Mouse (Mus musculus): ENCODE data around the gene Recql5.
A peak's percentile ranks its signal among the peaks of the same experiment; 100 is the strongest.

Recql5 gene

DNA sequence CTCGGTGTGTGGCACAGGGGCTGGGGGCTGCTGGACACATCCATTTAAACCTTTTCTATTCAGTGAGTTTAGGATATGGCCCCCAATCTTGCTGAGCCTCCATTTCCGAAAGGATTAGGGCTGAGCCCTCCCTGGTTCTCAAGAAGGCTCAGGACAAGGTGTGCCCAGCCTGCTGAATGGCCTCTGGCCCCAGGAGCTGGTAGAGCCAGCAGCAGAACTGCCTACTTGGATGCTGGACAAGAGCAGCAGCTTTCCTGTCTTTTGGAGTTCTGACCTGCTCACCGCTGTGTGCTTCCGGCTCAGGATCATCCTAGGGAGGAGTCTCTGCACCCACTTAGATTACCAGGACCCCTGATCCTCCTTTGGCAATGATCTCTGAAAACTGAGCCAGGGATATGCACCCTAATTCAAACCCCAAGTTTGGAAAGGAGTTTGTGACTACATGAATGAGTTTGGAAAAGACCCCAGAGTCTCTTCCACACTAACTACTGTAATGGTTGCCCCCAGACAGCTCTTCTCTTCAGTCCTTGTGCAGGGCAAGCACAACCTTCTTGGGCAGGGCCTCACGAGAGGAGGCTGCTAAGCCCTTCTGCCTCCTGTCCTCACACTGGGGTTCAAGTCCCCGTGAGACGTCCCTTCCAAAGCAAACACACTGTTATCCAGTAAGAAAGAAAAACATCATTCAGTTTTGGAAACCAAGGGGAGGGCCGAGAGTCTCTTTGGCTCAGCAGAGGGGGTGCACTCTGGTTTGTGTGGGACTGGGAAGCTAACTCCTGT, 32.5 kb downstream of the Recql5 start:
- no peak for DNase-seq

DNA sequence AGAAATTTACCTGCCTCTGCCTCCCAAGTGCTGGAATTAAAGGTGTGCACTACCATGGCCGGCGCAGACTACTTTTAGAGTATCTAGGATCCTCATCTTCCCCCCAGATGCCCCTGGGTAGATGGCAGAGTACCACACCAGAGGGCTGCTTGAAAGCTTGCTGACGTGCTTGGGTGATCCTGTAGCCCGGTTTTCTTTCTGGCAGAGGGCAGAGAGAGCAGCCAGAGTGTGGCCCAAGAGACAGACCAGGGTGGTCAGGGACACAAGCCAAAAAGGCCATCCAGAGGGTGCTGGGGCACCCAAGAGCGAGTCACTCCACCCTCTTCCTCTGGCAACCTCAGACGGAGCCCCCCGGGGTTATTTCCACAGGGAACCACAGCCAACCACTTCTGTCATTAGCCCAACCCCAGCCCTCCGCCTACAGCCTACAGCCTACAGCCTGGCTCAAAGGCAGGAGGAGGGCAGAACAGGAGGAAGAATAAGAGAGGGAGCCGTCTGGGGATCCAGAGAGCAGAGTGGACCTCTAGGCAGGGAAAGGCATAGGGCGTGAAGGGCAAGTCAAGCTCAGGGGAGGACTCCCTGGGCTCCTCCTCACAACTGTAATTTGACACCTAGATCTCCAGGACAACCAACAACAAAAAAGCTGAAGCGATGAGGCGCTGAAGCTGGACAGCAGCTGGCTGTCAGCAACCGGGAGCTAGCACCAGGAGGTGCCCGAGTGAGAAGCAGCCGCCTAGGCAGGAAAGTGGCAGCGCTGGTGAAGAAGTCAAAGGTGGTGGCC, 33.6 kb downstream of the Recql5 start, which contains the start of gene Smim5:
Gene Smim5 (plus strand): TSS at position 481 of the 781 bp plus-strand sequence.
- no peak for DNase-seq

DNA sequence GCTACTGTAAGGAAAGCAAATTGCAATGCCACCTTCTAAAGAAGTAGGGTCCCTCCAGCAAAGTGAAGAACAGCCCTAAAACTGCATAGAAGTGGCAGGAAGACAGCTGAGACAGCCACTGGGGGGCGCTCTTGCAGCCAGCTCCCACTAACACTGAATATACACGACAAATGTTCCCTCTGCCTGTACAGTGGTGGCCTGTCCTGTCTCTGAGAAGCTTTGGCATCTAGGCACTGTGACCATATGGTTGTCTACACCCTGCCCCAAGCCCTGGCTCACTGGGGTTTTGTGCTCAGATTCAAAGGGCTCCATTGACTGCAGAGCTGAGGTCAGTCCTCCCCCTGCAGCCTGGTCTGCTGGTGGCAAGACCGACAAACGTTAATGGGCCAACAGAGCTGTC, 34.4 kb downstream of the Recql5 start:
- DNase-seq: peak; percentile 78 to 81

DNA sequence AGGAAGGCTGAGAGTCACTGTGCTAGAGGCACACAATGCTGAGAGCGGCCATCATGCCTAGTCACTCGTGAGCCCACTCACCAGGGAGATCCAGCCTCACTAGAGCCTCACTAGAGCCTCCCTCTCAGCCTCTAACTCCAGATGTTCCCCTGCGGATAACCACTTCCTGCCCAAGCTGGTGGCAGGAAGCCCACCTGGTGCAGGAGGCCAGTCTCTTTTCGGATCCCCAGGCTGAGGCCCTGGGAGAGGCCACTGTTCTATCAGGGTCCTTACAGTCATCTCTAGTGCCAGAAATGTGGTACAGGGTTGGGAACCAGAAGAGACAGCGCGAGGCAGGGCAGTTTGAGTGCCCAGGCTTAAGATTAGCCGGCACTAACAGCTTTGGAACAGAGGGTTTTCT, 34.8 kb downstream of the Recql5 start:
- DNase-seq: peak; percentile 25 to 33

DNA sequence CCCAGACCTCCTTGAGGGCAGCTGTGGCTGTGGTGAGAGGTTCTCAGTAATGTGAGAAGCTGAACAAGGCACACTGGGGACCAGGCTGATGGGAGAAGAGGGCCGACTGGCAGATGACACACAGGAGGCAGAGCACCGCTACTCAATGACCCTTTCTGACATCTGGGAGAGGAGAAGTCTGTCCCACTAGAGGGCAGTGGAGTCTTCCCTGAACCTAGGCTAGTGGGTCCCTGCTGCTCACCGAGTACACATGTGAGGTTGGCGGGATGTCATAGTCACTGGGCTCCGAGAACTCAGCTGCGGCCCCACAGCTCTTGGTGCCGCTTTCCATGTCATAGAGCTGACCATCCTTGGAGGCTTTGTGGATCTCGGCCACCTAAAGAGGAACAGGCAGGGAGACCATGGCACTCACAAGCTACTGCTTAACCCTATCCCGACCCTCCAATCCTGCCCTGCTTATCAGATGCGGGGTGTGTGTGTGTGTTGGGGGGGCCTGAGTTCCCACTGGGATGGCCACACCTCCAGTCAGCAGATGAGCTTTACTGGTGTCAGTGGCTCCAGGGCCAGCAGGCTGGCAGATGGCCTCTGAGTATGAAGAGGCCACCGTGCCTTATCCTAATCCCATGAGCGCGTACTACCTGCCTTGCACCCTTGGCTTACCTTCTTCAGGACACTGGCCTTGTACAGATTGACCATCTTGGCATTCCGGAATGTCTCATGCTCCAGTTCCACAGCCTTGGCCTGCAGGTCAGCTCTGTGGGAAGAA, 38.3 kb downstream of the Recql5 start:
- DNase-seq: no peak

DNA sequence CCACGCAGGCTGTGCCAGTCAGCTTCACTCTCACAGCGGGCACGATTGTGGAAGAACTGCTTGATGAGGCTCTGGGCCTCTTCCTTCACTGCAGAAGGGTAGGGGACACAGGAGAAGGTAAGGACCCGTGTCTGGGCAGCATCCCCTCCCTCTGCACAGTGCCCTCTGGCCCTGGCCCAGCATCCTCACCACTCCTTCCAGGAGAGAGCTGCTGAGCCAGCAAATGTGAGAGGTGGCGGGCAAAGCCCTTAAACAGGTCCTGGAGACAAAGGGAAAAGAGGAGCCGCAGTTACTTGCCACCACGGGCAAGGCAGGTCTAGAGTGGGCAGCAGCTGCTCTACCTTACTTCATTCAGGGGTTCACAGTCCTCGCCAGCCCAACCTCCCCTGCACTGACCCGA, 40.2 kb downstream of the Recql5 start:
- DNase-seq: no peak

DNA sequence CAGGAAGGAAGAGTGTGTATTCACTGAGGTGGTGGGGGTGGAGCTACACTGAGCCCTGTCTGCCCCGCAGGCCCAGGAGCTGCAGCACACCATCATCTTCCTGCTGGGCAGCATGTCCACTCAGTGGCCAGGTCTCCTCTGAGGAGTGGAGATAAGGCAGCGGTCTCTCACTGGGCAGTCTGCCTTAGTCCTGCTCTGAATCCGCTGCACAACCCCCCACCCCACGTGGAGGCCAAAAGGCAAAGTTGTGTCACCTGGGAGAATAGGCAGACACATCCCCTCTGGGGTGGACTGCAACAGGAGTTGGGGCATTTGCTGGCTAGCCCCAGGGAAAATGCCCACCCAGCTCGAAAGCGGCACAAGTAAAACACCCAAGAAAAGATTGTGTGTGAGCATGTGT, 41.1 kb downstream of the Recql5 start:
- no peak for DNase-seq

DNA sequence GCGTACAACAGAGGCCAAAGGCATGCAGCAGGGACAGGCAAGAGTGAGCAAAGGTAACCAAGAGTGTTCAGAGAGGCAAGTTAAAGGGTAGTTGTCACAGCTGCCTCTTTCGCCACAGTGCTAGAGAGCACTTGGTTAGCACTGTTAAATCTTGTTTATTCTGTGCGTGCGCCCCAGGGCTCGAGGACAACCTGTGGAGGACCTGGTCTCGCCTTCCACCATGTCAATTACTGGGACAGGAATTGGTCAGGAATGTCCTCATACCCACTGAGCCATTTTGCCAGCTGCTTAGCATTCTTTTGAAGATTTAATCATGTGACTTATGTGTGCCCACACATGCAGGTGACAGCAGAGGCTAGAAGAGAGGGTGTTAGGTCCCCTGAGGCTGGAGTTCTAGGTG, 44.1 kb downstream of the Recql5 start:
- DNase-seq: no peak

DNA sequence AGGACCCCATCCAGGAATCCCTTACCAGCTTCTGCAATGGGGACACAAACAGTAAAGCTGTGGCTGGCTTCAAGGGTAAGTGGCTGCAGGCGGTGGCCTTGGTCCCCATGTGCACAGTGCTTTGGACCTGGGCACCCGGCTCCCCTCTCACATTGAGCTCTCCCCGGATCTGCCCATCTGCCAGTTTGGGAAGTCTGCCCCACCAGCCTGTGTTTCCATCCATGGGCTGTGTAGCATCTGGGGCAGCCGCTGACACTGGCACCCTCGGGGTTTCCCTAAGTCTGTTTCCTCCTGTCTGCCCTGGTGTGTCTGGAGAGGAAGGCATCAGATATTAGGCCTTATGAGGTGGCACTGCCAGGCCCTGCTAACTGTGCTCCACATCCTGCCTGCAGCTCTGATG, 45.3 kb downstream of the Recql5 start:
- no peak for DNase-seq

DNA sequence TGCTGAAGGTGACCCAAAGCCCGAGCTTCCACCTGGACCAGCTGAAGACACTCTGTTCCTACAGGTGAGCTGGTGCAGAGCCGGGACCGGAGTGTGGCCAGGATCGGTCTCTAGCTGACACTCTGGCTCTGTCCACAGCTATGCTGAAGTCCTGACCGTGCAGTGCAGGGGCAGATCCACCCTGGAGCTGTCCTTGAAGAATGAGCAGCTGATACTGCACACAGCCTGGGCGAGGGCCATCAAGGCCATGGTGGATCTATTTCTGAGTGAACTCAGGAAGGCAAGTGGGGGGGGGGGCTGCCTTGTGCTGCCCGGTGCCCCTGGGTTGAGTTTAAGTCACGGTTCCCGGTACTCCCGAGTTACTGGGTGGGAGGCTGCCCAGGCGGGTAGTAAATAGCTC, 46.8 kb downstream of the Recql5 start:
- no peak for DNase-seq

DNA sequence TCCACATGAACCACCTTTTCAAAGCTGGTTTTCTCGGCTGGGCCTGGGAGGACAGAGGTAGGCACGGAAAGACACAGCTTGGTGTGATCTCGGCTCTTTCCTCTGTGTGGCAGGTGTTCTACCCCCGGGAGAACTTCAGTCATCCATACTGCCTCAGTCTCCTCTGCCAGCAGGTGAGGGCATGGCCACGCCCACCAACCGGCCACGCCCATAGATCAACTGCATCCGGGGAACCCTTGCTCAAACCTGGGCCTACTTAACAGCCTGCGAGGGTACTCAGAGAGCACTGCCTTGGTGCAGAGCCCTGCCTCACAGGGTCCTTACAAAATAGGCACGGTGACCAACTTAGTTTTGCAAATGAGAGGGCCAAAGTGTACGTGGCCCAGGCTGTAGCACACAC, 48.0 kb downstream of the Recql5 start:
- no peak for DNase-seq

DNA sequence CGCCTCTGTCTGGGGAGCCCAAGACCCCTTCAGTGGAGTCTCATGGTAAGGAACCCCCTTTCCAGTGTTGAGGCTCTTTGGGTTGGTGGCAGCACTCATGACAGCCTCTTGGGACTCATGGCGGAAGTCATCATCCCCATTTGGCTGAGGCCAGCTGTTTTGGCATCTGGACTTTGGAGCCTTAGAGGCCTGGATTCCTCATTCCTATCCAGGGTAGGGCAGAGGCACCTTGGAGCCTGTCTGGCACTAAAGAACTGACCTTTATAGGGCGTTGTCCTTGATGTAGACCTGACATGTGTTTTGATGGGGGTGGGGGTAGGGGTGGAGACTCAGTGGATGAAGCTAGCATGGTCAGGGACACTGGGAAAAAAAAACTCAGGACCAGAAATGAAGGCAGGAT, 48.9 kb downstream of the Recql5 start:
- DNase-seq: no peak

DNA sequence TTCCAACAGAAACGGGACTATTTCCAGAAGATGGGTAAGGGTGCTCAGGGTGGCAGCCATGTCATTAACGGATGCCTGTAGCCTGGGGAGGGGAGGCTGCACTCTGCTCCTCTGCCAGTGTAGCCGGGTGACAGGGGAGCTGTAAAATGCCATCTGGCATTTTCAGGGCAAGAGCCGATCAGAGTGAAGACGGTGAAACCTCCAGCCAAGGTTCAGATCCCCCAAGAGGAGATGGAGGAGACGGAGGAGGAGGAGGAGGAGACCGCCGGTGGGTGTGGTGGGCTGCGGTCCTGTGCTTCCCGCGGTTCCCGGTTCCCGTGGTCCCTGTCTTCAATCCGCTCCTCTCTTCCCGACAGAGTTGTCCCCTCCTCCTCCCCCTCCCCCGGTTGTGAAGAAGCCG, 50.0 kb downstream of the Recql5 start:
- DNase-seq: no peak

DNA sequence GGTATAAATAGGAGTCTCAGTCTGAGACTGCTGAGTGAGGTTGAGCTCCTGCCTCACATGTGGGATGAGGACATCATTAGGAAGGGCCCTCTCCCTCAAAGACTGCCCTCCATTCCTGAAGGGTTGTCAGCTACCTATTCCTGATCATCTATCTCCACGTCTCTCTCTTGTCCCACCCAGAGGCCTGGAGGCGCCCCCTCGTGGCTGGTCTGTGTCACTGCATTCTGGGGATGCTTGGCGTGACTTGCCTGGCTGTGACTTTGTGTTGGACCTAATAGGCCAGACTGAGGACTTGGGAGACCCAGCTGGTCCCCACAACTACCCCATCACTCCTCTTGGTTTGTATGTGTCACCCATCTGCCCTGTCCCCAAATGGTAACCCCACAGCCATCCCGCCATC, 52.3 kb downstream of the Recql5 start:
- DNase-seq: peak; percentile 78 to 79

DNA sequence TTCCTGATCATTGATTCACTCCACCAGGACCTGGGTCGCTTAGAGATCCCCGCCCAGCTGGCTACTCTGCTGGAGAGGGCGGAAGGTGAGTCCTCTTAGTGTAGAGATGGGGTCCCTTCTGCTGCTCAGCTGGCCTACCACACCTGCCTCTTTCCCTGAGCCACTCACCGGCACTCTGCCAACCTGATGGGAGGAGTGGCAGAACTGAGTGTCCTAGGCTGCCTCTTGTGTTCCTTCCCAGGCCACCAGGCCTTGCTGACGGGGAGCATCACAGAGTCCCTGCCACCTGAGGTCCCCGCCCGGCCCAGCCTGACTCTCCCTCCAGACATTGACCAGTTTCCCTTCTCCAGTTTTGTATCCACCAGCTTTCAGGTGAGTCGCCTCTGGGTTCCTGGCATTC, 55.2 kb downstream of the Recql5 start:
- DNase-seq: no peak

DNA sequence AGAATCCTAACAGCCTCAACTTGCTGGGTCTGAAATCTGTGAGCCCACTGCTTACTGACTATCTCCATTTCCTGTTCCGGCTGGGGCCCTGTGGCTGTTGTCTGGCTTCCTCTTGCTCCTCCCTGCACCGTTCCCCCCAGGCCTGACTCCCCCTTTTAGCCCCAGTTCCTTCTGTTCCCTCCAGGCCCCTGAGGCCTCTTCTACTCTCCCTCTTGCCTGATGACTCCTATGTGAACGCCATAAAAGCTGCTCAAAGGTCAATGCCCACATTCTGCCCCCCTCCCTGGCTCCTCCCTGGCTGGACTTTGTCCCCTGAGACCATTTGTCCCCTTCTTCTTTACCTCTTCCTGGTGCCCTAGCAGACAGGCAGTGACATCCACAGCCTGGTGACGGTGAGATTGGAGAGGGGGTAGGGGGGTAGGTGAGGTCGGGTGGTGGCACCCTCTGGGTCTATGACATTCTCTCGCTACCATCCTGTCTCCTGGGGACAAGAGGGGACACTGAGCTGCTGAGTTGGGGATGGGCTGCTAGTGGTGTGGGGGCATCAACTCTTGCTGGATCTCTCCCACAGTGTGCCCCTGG, 56.0 kb downstream of the Recql5 start:
- no peak for DNase-seq

DNA sequence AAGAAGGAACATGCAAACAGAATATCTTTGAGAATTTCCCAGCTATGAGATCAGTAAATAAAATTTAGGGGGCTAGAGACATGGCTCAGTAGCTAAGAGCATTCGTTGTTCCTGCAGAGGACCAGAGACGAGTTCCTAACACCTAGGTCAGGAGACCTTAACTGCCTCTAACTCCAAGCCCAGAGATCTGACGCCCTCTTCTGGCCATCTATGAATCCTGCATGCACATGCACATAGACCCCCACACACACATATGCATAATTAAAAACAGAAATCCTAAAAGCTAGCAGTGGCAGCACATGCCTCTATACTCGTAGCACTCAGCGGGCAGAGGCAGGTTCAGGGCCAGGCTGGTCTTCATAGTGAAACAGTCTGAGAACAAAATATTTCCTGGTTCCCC, 56.8 kb downstream of the Recql5 start:
- DNase-seq: no peak

DNA sequence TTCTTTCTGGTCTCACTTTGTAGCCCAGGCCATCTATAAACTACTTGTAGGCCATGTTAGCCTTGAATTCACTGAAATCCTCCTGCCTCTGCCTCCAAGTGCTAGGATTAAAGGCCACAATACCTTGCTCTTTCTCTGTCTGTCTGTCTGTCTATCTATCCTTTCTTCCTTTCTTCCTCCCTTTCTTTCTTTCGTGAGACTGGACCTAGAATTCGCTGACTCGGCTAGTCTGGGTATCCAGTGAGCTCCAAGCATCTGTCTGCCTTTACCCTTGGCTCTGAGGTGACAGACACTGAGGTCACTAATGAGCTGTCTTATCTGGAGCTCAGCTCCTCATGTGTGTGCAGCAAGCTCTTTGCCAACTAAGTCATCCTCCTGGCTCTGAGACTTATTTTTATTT, 57.3 kb downstream of the Recql5 start:
- DNase-seq: no peak

DNA sequence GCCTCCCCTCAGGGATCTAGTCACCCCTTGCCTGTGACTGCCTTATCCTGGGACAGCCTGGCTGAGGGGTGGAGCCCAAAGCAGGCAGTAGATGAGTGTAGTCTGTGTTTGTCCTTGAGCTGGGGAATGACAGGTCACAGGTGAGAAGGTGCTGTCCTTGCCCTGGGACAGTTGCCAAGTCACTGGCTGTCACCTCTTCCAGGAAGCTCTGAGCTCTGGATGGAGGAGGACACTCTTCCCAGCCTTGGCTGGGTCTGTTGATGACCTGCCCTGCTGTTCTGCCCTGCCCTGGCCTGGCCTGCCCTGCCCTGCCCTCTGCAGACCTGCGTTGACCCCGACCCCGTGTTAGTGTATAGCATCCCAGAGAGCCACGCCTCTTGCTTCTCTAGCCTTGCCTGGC, 60.8 kb downstream of the Recql5 start:
- no peak for DNase-seq

DNA sequence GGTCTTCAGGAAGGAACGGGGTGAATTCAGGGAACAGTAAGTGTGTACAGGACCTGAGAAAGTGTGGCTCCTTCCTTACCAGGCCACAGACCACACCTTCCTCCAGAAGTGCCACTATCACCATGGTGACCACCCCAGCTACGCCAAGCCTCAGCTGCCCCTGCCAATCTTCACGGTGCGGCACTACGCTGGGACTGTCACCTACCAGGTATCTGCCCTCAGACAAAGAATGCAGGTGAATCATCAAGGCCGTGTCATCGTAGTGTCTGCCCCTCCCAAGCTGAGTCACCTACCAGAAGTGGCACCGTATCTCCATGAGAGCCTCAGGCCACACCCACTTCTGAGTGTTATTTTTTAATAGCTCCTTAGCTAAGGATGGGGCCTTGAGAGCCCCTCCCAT, 63.9 kb downstream of the Recql5 start:
- DNase-seq: no peak

DNA sequence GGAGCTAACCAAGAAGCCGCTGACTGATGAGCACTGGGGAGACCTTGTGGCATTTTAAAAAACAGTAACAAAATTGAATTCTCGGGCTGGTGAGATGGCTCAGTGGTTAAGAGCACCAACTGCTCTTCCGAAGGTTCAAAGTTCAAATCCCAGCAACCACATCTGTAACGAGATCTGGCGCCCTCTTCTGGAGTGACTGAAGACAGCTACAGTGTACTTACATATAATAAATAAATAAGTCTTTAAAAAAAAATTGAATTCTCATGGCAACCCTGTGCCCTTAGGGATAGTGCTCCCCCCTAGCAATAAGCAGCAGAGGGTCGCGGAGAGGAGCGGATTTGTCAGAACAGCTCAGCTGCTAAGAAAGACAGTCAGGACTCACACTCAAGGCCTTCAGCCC, 69.4 kb downstream of the Recql5 start:
- DNase-seq: no peak

DNA sequence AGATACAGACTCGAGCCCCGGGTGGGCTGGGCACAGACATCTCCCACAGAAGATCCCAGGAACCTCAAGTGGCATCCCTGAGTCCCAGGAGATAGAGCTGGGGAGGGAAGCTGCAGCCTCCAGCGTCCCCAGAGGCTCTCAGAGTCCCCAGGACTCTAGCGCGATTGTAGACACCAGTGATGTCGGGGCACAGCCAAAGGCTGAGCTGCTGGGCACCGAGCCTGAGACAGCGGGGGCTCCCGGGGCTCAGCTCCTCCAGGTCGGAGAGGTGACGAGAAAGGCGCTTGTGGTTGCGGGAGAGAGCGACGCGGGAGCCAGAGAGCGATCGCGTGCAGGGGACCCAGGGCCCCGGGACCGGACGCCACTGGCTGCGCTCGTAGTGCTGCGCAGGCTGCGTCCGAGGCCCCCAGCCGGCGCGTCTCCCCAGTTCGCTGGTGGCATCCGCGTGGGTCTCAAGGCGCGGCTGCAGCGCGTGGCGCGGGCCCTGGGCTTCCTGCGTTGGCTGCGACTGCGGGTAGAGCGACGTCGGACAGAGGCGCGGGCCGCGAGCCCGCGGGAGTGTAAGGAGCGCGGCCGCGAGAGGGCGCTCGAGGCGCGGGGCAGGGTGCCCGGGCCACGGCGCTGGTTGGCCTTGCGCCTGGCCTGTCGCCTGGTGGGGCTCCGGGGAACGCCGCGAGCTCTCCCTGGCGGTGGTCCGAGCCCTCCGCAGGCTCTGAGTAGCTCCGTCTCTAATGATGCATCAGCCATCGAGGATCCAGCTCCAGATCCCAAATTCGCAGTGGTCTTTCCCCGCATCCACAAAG, 73.9 kb downstream of the Recql5 start:
- peak; percentile 91 to 94 for DNase-seq
